Mouse (Mus musculus): ENCODE measurements around the gene Gm47841.

Gm47841 gene

GRCm38 (mm10) chr15:101072736-101073135 lies 25.5 kb upstream of the Gm47841 start:
- DNase-seq = no peak

- no peak for DNase-seq
Observed at GRCm38 (mm10) chr15:101070762-101071161, 23.6 kb upstream of the Gm47841 start.

DNA sequence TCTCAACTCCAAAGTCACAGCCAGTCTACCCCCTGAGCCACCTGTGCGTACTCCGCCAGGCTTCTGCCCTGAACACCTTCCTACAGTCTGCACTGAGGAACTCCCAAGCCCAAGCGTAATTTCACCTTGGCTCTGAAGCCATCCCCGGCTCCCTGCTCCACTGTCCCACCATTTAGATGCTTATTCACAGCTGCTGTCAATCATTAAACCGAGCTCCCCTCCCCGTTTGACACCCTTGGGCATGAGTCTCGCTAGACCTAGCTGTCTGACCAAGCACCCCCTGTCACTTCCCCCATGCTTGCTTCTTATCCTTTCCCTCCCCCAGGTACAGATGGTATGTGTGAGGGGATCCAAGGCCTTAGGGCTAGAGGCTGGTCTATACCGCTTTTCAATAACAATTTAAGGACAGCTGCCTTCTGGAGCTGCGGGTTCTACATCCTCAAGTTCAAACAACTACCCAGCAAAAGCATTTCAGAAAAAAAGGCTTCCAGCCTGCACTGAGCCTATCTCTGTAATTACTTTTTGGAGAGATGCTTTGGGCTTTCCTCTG lies 22.5 kb upstream of the Gm47841 start:
- no peak for DNase-seq

DNA sequence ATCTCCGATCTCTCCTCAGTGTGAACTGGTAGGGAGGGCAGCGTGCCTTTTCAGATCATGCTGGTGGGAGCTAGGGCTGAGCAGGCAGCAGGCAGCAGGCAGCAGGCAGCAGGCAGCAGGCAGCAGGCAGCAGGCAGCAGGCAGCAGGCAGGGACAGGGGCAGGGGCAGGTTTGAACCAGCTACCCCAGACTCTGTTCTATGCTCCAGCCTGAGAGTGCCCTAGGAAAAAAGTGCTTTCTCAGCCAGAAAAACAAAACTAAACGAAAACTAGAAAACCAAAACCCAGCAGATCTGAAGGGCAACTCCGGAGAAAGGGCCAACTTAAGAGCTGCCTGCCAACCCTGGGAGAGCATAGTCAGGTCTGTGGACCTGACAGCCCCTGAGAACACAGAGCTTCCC lies 21.5 kb upstream of the Gm47841 start:
- no peak for DNase-seq

DNA sequence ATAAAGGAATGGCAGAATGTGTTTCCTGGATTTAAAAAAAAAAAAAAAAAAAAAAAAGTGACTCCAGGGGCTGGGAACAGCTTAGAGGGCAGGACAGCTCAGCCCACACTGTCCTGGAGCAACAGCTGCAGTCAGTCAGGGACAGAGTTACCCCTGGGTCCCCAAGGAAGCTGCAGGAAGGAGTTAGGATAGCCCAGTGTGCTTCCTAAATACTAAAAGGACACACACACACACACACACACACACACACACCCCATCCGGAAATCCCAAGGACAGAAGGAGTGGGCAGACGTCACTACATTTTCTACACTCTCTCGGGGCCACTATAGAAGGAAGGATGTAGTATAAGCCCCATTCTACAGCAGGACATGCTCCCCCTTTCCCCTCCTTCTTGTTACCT lies 20.8 kb upstream of the Gm47841 start:
- peak; percentile 71 for DNase-seq

DNA sequence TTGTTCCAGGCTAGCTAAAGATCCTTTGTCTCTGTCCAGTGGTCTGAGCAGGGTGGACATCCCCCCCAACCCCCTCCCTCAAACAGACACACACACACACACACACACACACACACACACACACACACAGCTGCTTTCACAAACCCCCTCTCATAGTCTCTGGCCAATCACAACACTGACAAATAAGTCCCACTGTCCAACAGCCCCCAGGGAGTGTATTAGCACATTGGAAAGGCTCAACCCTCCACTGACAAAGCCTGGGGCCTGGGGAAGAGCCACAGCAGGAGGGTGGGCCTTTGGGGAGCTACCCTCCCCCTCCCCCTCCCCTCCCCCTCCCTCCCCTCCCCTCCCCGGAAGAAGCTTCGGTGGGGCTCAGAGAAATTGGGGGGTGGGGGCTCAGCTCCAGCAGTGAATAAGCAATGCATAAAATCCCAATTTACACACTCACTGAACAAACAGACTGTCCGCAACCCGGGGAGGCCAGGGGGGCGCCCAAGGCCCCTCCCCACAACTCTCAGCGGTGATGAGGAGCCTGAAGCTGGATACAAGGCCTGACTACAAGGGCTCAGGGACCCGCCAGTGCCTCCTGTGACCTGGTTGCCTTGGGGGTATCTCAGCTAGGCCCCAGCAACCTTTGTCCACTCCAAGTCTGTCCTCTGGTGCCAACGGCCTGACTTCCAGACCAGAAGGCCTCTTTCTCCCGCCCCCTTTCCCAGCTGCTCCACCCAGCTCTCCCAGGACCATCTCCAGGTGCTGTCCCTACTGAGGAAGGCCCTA lies 19.9 kb upstream of the Gm47841 start:
- DNase-seq = no peak

DNA sequence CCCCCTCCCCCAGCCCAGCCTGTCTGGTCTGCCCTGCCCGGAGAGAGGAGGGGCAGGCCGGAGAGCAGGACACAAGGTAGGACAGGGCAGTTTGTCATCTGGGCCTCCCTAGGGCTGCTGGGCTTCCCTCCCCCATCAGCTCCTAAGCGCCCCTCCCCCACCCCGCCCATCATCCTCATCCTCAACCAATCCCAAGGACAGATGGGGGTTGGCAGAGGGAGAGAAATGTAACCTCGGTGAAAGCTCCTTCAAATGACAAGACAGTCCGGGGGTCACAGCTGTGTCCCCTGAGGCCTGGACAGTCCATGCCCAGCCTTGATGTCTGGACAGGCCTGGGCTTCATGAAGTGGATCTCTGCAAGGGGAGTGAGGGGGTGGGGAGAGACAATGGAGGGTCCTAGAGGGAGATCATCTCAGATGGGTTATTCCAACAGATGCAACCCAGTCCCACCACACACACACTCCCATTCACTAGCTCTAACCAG lies 19.2 kb upstream of the Gm47841 start:
- DNase-seq = no peak

GRCm38 (mm10) chr15:101065069-101065468 lies 17.9 kb upstream of the Gm47841 start:
- peak; percentile 76 for DNase-seq

GRCm38 (mm10) chr15:101060280-101060852 lies 13.2 kb upstream of the Gm47841 start:
- DNase-seq = no peak

- DNase-seq = no peak
Observed at GRCm38 (mm10) chr15:101059570-101060279, 12.5 kb upstream of the Gm47841 start.

DNA sequence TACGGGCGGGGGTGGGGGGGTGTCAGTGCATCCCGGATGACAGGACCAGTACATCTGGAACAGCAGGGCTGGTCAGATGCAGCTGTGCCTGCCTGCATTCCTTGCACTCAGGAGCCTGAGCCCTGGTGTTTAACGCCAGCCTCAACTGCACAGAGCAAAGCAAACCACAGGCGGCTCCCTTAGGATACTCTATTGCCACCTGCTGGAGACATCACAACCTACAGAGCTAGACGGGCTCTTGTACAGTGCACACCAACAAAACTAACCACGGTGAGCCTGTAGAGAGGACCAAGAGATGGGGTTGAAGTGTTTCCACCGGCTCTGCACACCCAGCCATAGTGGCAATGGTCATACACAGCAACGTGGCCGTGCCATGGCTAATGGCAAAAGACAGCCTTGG lies 9.0 kb upstream of the Gm47841 start:
- peak; percentile 82 for DNase-seq

- no peak for DNase-seq
Observed at GRCm38 (mm10) chr15:101054541-101054940, 7.3 kb upstream of the Gm47841 start.

- no peak for DNase-seq
Observed at GRCm38 (mm10) chr15:101053832-101054459, 6.7 kb upstream of the Gm47841 start.

DNA sequence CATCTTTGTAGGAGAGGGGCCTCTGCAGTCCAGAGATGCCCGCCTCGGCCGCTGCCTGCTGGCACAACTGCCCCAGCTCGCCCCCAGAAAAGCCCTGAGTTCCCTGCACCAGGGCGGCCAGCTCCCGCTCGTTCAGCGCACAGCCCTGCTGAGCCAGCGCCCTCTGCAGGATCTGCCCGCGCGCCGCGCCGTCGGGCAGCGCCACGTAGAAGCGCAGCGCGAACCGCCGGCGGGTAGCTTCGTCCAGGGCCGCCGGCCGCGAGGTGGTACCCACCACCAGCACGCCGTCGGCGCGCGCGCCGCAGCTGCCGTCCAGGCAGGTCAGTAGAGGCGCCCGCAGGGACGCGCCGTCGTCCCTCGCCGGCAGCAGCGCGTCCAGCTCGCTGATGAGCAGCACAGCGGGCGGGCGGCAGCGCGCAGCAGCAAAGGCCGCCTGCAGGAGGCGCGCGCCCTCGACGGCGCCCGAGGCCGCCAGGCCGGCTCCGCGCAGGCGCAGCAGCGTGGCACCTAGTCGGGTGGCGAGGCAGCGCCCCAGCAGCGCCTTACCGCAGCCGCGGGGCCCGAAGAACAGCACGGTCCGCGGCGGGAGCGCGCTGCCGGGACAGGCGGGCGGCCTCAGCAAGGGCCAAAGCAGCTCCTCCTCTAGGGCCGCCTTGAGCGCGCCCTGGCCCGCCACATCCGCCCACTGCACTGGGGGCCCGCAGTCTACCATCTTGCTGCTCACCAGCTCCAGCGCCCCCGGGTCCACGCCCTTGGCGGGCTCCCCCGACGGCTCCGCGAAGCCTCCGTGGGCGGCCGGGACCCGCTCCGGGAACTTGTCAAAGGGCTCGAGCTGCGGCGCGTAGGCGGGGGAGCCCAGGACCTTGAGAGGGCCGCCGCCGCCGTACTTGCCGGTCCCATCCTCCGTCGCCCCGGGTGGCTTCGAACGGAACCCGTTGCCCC lies 5.6 kb upstream of the Gm47841 start:
- DNase-seq = no peak

GRCm38 (mm10) chr15:101051869-101052268 lies 4.7 kb upstream of the Gm47841 start:
- DNase-seq = no peak

DNA sequence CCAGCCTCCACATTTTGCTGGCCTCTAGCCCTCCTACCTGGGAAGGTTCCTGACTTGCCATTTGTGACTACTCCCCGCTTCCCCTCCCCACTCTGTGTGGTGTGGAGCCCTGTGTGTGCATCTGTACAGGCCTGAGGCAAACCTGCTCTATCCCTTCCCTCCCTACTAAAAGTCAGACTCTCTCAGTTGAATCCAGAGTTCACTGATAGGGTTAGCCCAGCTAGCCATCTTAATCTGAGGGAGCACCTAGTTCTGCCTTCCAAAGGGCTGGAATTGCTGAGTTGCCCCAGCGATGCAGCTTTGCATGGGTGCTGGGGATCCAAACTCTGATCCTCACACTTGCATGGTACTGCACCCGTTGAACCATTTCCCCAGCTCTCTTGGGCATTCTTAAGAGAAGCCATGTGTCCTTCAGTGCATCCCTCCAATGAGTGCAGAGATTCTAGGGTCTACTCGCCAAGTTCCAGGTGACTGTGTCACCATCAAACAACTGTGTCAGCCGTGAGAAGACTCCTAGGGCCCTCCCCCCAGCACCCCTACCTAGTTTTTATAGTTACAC lies 1.2 kb upstream of the Gm47841 start:
- DNase-seq = no peak

- DNase-seq = peak; percentile 64
Observed at GRCm38 (mm10) chr15:101046527-101047193, 537 bp downstream of the Gm47841 start.

DNA sequence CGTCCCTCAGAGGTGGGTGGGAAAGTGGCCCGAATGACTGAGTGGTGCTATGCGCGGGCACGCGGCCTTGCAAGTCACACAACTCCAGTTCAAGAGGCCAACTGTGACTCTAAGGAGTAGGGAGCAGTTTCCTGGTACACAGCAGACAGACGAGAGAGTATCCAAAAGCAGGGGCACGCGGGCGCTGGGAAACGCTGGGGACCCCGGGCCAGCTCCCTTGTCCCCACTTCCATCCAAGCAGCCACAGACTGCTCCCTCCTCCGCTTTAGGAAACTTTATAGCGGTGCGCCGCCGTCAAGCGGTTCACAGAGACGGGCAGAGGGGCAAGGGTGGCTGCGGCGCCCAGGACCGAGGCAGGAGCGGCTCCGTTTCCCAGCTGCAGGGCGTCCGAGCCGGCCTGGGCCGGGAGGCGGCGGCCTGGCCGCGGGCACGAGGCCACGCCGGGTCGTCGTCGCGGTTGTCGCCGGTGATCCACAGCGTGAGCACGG lies 1.1 kb downstream of the Gm47841 start:
- DNase-seq = no peak

- DNase-seq = no peak
Observed at GRCm38 (mm10) chr15:101044531-101044930, 2.7 kb downstream of the Gm47841 start.

GRCm38 (mm10) chr15:101042613-101043012 lies 4.6 kb downstream of the Gm47841 start:
- peak; percentile 80 for DNase-seq

GRCm38 (mm10) chr15:101041966-101042365 lies 5.2 kb downstream of the Gm47841 start:
- DNase-seq = no peak
